Mouse (Mus musculus) testis, adult 10 weeks (tissue): ENCODE results near the gene Ifna14. TPM values are rescaled to one million over a fixed set of nuclear protein-coding genes. Genes with fewer than 3 reads are reported as not detected.

Source experiments
- polyA plus RNA-seq: library from polyadenylated mRNA; stranded (reverse); fragments of 350-450 nt; fragmentation: Illumina TruSeq; extraction: RNeasy Lipid Tissue Mini Kit (QIAGEN cat#74804); gene quantifications from one replicate; pipeline ENCODE4 v1.2.3, GENCODE M21; 2014; ENCODE audit warnings: low read depth, low replicate concordance

Ifna14 gene
- polyA plus RNA-seq = not detected

DNA sequence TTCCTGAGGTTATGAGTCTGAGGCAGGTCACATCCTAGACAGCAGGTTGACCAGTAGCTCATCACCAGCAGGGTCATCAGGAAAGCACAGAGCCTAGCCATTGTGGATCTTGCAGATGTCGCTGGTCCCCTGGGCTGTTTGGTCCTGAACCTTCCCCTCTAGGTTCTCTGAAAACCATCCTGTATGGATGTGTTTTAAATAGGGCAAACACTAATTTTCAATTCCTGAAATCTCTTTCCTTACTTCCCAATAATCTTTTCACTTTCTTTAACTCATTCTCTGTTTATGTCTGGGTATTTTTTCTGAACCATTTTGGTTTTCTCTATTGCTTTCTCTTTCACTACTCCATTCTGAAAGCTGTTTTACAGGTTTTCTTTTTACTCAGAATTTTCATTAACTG lies at the start of gene Ifna14:
Gene Ifna14, minus strand, starts transcription at position 101 of the 400 bp plus-strand sequence.

DNA sequence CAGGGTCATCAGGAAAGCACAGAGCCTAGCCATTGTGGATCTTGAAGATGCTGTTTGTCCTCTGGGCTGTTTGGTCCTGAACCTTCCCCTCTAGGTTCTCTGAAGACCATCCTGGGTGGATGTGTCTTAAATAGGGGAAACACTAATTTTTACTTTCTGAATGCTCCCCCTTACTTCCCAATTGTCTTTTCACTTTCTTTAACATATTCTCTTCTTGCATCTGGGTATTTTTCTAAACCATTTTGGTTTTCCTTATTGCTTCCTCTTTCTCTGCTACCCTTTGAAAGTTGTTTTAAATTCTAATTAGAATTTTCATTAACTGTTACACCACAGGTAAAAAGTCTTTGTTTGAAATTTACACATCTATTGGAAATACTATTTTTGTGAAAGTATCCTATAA lies 31.7 kb upstream of the Ifna14 start, which contains the start of gene Ifna12:
Gene Ifna12, minus strand, starts transcription at position 101 of the 400 bp plus-strand sequence.

DNA sequence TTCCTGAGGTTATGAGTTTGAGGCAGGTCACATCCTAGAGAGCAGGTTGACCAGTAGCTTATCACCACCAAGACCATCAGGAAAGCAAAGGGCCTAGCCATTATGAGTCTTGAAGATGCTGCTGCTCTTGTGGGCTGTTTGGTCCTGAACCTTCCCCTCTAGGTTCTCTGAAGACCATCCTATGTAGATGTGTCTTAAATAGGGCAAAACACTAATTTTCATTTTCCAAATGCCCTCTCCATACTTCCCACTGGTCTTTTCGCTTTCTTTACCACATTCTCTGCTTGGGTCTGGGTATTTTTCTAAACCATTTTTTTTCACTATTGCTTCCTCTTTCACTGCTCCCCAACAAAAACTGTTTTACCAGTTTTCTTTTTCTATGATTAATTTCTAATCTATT lies 20.7 kb upstream of the Ifna14 start, which contains the start of gene Ifna9:
Gene Ifna9, minus strand, starts transcription at position 101 of the 400 bp plus-strand sequence.

DNA sequence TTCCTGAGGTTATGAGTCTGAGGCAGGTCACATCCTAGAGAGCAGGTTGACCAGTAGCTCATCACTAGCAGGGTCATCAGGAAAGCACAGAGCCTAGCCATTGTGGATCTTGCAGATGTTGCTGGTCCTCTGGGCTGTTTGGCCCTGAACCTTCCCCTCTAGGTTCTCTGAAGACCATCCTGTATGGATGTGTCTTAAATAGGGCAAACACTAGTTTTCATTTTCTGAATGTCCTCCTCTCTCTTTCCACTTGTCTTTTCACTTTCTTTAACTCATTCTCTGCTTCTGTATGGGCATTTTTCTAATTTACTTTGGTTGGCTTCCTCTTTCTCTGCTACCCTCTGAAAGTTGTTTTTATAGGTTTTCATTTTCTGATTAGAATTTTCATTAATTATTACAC lies 13.5 kb downstream of the Ifna14 start, which contains the start of gene Ifna15:
Gene Ifna15, minus strand, starts transcription at position 101 of the 400 bp plus-strand sequence.

DNA sequence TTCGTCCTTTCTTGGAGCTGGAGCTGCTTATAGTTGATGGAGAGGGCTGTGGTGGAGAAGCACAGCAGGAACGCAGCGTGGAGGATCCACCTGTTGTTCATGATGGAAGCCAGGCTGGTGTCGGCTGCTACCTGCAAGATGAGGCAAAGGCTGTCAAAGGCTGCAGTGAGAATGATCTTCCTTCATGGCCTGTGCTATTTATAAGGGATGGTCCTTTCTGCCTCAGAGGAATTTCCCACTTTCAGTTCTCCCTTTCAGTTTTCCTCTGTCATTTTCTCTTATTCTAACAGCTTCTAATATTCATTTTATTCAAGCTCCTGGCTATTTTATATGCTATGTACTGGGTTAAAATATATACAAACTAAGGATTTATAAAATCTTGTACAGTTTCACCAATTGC lies 48.9 kb downstream of the Ifna14 start, which contains the start of gene Ifnb1:
Gene Ifnb1, minus strand, starts transcription at position 101 of the 400 bp plus-strand sequence.

Other genes starting within 250 kb of the Ifna14 start
- gene Hacd4, start 132.9 kb downstream of the Ifna14 start, polyA plus RNA-seq = 2.4 TPM
- not detected for gene Ifnb1, start 49.0 kb downstream of the Ifna14 start, polyA plus RNA-seq
- gene Ifna15, start 13.6 kb downstream of the Ifna14 start, polyA plus RNA-seq = not detected
- not detected for gene Ifna9, start 20.6 kb upstream of the Ifna14 start, polyA plus RNA-seq
- not detected for gene Ifna12, start 31.6 kb upstream of the Ifna14 start, polyA plus RNA-seq
- not detected for gene C87499, start 62.6 kb upstream of the Ifna14 start, polyA plus RNA-seq
- gene Ifna13, start 72.7 kb upstream of the Ifna14 start, polyA plus RNA-seq = not detected
- gene Ifna16, start 105.1 kb upstream of the Ifna14 start, polyA plus RNA-seq = not detected
- gene Ifna2, start 112.1 kb upstream of the Ifna14 start, polyA plus RNA-seq = not detected
- not detected for gene Ifnab, start 119.6 kb upstream of the Ifna14 start, polyA plus RNA-seq
- not detected for gene Gm26566, start 150.0 kb upstream of the Ifna14 start, polyA plus RNA-seq
- 41.4 TPM for gene Klhl9, start 150.7 kb upstream of the Ifna14 start, polyA plus RNA-seq
- not detected for gene Gm13271, start 183.1 kb upstream of the Ifna14 start, polyA plus RNA-seq
- not detected for gene Gm13283, start 188.3 kb upstream of the Ifna14 start, polyA plus RNA-seq
- not detected for gene Gm13290, start 202.0 kb upstream of the Ifna14 start, polyA plus RNA-seq
- not detected for gene Gm13289, start 205.1 kb upstream of the Ifna14 start, polyA plus RNA-seq
- not detected for gene Gm13272, start 208.1 kb upstream of the Ifna14 start, polyA plus RNA-seq
- gene Ifnz, start 210.3 kb upstream of the Ifna14 start, polyA plus RNA-seq = not detected
- gene Gm13276, start 213.9 kb upstream of the Ifna14 start, polyA plus RNA-seq = not detected
- not detected for gene Gm13277, start 216.8 kb upstream of the Ifna14 start, polyA plus RNA-seq
- gene Gm13278, start 219.8 kb upstream of the Ifna14 start, polyA plus RNA-seq = not detected
- gene Gm13275, start 222.7 kb upstream of the Ifna14 start, polyA plus RNA-seq = not detected
- not detected for gene Gm13279, start 225.6 kb upstream of the Ifna14 start, polyA plus RNA-seq
- gene Gm13285, start 227.9 kb upstream of the Ifna14 start, polyA plus RNA-seq = not detected
- gene Gm13287, start 231.5 kb upstream of the Ifna14 start, polyA plus RNA-seq = not detected
- not detected for gene Gm13288, start 233.7 kb upstream of the Ifna14 start, polyA plus RNA-seq
- not detected for gene Ifna7, start 244.4 kb upstream of the Ifna14 start, polyA plus RNA-seq
- not detected for gene Ifna11, start 248.2 kb upstream of the Ifna14 start, polyA plus RNA-seq